Mouse (Mus musculus): ENCODE measurements around the gene Tmem129.
A peak's percentile ranks its signal among the peaks of the same experiment; 100 is the strongest.

Gene Tmem129

GRCm38 (mm10) chr5:33637606-33638350 is 20.4 kb downstream of the Tmem129 start:
- DNase-seq (ENCODE audit: low read depth, low spot score), result no peak

- DNase-seq (ENCODE audit: low read depth, low spot score), result no peak
These were observed 22.9 kb downstream of the Tmem129 start for GRCm38 (mm10) chr5:33635361-33635760.

DNA sequence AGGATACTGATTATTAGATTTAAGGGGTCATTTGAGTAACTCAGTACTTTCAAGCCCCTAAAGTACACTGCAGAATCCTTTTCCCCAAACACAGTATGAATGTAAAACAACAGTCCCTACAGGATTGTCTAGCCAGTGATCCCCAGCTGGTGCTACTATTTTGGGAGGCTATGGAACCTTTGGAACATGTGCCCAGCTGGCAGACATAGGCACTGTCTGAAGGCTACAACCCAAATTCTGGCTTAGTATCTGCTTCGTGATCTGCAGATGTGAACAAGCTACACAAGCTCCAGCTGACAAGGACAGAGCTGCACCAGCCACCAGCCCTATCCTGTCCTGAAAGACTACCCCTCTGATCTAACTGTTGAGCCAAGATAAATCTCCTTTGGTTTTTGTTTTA is 25.7 kb downstream of the Tmem129 start:
- no peak for DNase-seq (ENCODE audit: low read depth, low spot score)

DNA sequence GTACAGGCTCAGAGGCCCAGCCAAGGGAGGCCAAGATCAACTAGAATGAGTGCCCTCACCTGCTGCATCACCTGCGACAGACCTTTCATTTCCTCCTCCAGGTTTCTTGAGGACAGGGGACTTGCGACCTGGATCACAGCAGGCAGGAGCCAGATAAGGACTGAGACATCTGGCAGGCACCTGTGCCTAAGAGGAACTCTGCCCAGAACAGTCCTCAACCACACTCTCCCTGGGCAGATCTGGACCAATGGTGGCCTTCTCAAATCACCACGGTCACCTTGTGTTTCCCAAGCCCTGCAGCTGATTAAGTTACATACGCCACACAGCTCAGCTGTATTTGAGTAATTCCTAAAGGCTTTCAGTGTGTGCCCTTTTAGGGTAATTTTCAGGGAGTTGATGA is 27.6 kb downstream of the Tmem129 start:
- DNase-seq (ENCODE audit: low read depth, low spot score), result no peak

GRCm38 (mm10) chr5:33630061-33630460 is 28.2 kb downstream of the Tmem129 start:
- peak; percentile 35 for DNase-seq (ENCODE audit: low read depth, low spot score)

DNA sequence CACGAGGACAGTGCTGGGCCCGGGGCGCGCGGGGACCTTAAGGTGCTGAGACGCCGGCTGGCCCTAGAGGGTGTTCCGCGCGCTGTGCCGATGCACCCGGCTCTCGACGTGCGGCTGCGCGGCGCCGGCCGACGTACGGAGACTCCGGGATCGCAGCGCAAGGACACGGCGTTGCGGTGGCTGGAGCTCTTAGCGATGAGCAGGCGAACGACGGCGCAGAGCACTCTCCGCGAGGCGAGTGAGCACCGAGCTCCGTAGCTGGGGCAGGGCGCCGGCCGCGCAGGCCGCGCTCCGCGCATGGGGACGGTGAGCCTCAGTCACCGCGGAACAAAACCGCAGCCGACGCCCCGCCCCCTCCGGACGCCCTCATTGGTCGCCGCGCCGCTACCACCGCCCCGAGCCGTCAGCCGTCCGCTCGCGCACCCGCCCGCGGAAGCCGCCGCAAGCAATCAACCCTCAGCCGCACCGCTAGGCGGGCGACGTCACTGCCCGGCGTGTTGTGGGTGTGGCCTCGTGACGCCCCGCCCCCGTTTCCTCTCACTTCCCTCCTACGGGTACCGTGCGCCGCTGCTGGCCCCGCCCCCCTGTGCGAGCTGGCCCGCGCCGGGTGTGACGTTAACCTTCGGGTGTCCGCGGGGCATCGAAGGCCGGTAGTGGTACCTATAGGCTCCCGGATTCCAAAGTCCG is 28.8 kb downstream of the Tmem129 start, which contains the start of the genes Fam53a and Gm9903:
Gene Fam53a (minus strand): TSS at position 335 of the 687 bp plus-strand sequence.
Gene Gm9903 (plus strand): TSS at position 625 of the 687 bp plus-strand sequence.
- peak; percentile 96 for DNase-seq (ENCODE audit: low read depth, low spot score)

DNA sequence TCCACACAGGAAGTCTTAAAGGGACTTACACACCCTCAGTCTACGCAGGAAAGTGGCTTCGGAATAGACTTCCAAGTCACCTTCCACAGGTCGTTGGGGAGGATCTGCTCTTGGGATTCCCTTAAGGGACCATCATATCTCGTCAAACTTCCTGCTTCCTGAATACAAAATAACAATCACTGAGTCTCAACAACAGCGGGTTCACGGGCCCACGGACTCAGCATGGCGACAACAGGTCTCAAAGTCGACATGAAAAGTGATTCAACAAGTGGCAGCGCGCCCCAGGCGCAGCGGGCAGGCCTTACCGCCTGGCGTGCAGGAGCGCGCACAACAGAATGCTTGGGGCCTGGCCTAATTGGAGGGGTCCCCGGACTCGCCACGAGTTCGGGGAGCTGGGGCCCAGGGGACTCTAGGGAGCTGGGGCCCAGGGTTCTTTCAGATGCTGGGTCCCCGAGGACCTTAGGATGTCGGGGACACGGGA is 29.4 kb downstream of the Tmem129 start:
- DNase-seq (ENCODE audit: low read depth, low spot score), result peak; percentile 57

DNA sequence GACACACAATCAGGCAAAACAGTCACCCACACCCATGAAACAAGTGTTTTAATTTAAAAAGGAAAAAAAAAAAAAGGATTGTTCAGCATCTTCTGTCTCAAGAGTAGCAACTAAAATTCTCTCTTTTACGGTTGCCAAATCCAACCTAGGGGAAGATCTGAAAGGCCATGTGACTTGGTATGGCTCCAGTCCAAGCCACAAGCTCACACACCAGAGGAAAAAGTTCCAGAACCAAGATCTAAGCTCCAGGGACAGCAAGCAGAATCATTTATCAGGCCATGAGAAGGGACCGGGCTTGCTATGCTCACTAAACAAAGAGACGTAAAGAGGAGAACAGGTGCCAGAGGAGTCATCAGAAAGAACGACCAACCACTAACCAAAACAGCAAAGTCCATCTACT is 30.2 kb downstream of the Tmem129 start:
- DNase-seq (ENCODE audit: low read depth, low spot score), result no peak

DNA sequence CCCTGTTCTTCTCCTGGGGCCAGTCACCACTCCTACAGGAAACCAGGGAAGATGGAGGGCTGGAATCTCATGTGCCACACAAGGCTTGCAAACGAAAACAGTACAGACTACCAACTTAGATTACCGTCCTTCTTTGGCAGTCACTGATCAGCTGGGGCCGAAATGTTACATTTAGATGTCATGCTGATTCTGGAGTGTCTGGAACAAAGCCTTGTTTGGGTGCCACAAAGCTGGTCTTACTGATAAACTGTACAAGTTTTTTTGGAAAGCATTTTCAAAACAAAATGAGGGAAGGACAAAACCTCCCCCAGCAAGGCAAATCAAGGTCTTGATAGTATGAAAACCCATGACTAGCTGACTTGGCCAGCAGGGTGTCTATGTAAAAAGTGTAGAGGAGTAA is 34.5 kb downstream of the Tmem129 start:
- DNase-seq (ENCODE audit: low read depth, low spot score), result no peak

GRCm38 (mm10) chr5:33622671-33623070 is 35.5 kb downstream of the Tmem129 start:
- DNase-seq (ENCODE audit: low read depth, low spot score), result no peak

- no peak for DNase-seq (ENCODE audit: low read depth, low spot score)
These were observed 43.8 kb downstream of the Tmem129 start for GRCm38 (mm10) chr5:33614391-33614790.

DNA sequence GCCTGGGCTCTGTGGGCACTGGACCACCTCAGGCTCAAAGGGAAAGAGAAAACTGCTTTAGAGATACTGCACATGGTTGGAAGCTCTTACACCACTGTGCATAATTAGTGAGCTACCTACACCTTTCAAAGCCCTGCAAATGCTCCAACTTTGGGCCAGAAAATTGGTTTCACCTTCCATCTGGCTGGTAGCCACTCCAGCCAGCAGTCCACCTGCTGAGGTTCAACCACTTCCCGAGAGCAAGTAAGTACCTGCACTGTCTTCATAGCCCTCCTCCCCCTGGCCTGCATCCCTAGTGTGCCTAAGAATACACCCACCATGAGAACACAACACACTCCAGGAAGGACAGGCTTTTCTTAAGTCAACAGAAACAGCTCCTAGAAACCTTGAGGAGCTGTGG is 46.4 kb downstream of the Tmem129 start:
- no peak for DNase-seq (ENCODE audit: low read depth, low spot score)

DNA sequence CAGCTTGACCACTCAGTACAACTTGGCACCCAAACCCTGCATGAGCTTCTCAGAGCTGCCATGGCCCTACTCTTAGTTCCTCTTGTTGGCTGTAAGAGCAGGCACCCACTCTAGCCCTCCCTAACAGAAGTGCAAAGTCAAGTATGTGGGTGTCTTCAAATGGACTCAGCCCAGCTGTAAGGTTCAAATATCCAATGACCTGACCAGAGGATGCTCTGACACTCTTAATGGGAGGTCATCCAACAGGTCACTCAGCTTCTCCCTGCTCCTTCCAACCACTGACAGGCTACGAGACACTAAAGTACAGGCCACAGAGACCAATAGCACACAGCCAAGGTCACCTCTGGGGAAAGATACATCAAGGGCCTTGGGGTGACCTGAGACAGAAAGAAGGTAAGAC is 49.0 kb downstream of the Tmem129 start:
- DNase-seq (ENCODE audit: low read depth, low spot score), result no peak

DNA sequence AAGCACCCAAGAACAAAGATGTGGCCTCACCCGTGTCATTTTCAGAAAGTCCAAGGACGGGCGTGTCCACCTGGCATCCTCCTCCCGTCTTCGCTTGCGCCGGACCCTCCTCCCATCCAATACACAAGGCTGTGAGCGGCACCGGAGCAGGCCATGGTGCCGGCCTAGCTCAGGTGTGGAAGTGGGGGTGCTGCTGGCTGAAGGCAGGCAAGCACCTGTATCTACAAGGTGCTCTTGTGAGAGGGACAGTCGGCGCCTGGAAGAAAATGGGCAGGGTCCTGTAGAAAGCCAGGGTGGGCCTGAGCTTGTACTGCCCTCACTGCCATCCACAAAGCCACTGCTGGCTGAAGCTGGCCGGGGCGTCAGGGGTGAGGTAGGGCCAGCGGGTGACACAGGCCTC is 50.8 kb downstream of the Tmem129 start:
- no peak for DNase-seq (ENCODE audit: low read depth, low spot score)

- no peak for DNase-seq (ENCODE audit: low read depth, low spot score)
These were observed 51.6 kb downstream of the Tmem129 start for GRCm38 (mm10) chr5:33606631-33607030.

GRCm38 (mm10) chr5:33605314-33605713 is 52.9 kb downstream of the Tmem129 start:
- no peak for DNase-seq (ENCODE audit: low read depth, low spot score)

Data from ES-CJ7 (cell line).